Mouse (Mus musculus) lung, embryonic 16.5 days (tissue): ENCODE measurements around the gene Grik3. TPM values are rescaled to one million over a fixed set of nuclear protein-coding genes. Genes with fewer than 3 reads are reported as not detected.

Source experiments
- ATAC-seq: fragments of 200-750 bp; cut with Nextera tagmentation; 2 replicates; pipeline ENCODE4 v1.8.0; 2017; ENCODE audit warnings: low read depth, mild to moderate bottlenecking, moderate library complexity
- H3K27ac ChIP-seq: fragments of 300-500 bp; sonication (generic); 2 replicates; pipeline ENCODE4 v1.5.1; 2014; ENCODE audit warnings: mild to moderate bottlenecking, control low read depth, low read length
- H3K27me3 ChIP-seq: fragments of 300-500 bp; sonication (generic); 2 replicates; pipeline ENCODE4 v1.6.1; 2014; ENCODE audit warnings: low read depth, low read length, mixed read lengths; ENCODE audit not compliant: control insufficient read depth, insufficient read depth
- H3K36me3 ChIP-seq: fragments of 300-500 bp; sonication (generic); 2 replicates; pipeline ENCODE4 v1.6.1; 2014; ENCODE audit warnings: low read length; ENCODE audit not compliant: control insufficient read depth, insufficient read depth
- H3K4me1 ChIP-seq: fragments of 300-500 bp; sonication (generic); replicated peaks from 2 replicates; pipeline ENCODE4 v1.6.1; 2014; ENCODE audit warnings: low read length, mixed read lengths; ENCODE audit not compliant: control insufficient read depth, insufficient read depth
- H3K4me2 ChIP-seq: fragments of 300-500 bp; sonication (generic); 2 replicates; pipeline ENCODE4 v1.6.1; 2014; ENCODE audit warnings: low read depth, low read length, control low read depth
- H3K4me3 ChIP-seq: fragments of 300-500 bp; sonication (generic); 2 replicates; pipeline ENCODE4 v1.5.1; 2014; ENCODE audit warnings: mild to moderate bottlenecking, low read length, control low read depth
- H3K9ac ChIP-seq: fragments of 300-500 bp; sonication (generic); 2 replicates; pipeline ENCODE4 v1.6.1; 2014; ENCODE audit warnings: low read length, control low read depth
- H3K9me3 ChIP-seq: fragments of 300-500 bp; sonication (generic); 2 replicates; pipeline ENCODE4 v1.6.1; 2016; ENCODE audit warnings: low read length; ENCODE audit not compliant: control insufficient read depth
- WGBS: fragments of 180-500 bp; shearing (Covaris S2); extraction: QIAGEN DNeasy Blood & Tissue Kit; methylation state at CpG from one replicate; pipeline ENCODE4 v1.1.7; 2014; 5-methylcytosine and 5-hydroxymethylcytosine counted together
- polyA plus RNA-seq: library from polyadenylated mRNA; unstranded; fragments of >200 nt; fragmentation: Nextera tagmentation; extraction: Ambion mirVana; gene quantifications from 2 replicates; pipeline ENCODE4 v1.2.1, GENCODE M21; 2015

Grik3 gene
- polyA plus RNA-seq, 1 experiment from 2014 or later: not detected

- H3K36me3 ChIP-seq: no peaks in the 10 kb centered on the region
- H3K4me1 ChIP-seq: no peaks in the 10 kb centered on the region
- no peak overlapping the region for H3K4me3 ChIP-seq
- 48% methylated on average over 8 of the region's 8 CpGs for WGBS
- no peak overlapping the region for H3K27ac ChIP-seq
- no peak overlapping the region for H3K4me2 ChIP-seq
- no peaks in the 10 kb centered on the region for H3K9me3 ChIP-seq
- H3K9ac ChIP-seq: no peak overlapping the region
- peaks cover 6% of the 10 kb centered on the region; the same call in 1 of the 2 replicates for H3K27me3 ChIP-seq
- ATAC-seq: no peak
These were observed 209.8 kb downstream of the Grik3 start for GRCm38 (mm10) chr4:125700331-125700730.

DNA sequence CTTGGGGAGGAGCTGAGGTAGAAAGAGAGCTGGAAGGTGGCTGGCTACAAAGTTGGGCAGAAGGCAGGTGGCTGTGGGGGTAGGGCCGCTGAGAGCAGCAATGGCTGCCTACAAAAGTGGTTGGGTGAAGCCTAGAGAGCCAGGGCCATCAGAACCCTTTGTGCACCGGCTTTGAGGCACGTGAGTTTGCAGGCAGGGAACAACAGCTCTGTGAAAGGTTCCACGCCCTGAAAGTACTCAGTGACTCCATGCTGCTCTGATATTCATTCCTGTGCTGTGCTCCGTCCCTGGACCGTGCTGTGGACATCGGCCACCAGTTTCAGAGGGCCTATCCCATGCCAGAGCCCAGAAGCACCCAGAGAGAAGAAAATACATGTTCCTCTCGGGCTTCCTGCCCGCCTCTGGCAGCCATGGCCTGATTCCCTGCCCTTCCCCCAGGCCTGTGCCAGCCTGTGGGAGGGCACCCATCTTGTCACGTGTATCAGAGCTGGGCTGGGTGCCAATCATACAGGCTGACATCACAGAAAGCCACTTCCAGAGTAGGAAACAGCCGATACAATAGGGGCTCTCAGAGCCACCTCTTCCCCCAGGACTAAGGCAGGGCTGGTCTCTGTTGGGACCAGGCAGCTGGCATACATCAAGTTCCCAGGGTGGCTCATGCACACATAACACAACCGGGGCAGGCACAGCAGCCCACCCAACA lies 212.3 kb downstream of the Grik3 start:
- H3K4me3 ChIP-seq: no peak overlapping the region
- H3K27ac ChIP-seq: no peak overlapping the region
- no peaks in the 10 kb centered on the region for H3K27me3 ChIP-seq
- no peaks in the 10 kb centered on the region for H3K4me1 ChIP-seq
- 62% methylated on average over 12 of the region's 12 CpGs for WGBS
- H3K9me3 ChIP-seq: no peaks in the 10 kb centered on the region
- ATAC-seq: peak; percentile 67
- no peak overlapping the region for H3K4me2 ChIP-seq
- no peaks in the 10 kb centered on the region for H3K36me3 ChIP-seq
- no peak overlapping the region for H3K9ac ChIP-seq

DNA sequence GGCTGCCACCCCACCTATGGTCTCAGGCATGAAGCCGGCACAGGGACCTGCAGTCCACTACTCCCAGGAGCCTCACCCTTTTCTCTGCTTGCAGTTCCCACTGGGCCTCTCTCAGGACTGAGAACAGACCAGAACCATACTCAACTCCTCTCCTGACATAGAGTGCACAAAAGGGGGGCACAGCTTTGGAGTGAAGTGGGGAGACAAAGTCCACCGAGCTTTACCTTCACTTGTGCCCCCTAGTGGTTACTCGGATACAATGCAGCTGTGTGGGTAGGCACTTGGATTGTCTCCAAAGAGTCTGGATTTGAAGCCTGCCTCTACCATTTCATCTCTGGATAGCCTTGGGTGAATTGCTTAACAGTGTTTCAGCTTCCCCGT lies 212.8 kb downstream of the Grik3 start:
- no peak overlapping the region for H3K4me2 ChIP-seq
- no peaks in the 10 kb centered on the region for H3K27me3 ChIP-seq
- no peak overlapping the region for H3K4me3 ChIP-seq
- no peaks in the 10 kb centered on the region for H3K36me3 ChIP-seq
- no peaks in the 10 kb centered on the region for H3K9me3 ChIP-seq
- H3K27ac ChIP-seq: no peak overlapping the region
- ATAC-seq: no peak
- 36% methylated on average over 4 of the region's 4 CpGs for WGBS
- no peaks in the 10 kb centered on the region for H3K4me1 ChIP-seq
- H3K9ac ChIP-seq: no peak overlapping the region

DNA sequence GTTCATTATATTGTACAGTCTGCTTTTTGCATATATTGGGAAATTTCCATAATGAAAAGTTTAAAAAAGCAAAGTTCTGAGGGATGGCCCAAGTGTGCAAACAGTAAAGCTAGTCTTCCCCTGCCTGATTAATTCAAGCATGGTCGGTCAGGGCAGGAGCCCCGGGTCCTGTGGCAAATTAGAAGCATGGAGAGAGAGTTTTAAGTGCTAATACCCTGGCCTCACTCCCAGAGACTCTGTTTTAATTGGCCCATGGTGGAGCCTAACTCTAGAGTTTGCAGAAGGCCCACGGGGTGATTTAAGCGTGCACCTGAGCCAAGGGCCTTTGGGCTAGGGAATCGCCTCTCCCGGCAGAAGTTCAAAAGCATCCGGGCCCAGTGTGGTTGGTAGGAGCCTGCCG lies 215.2 kb downstream of the Grik3 start:
- no peak overlapping the region for H3K4me2 ChIP-seq
- H3K4me1 ChIP-seq: no peaks in the 10 kb centered on the region
- H3K27ac ChIP-seq: no peak overlapping the region
- H3K36me3 ChIP-seq: no peaks in the 10 kb centered on the region
- ATAC-seq: no peak
- no peak overlapping the region for H3K9ac ChIP-seq
- WGBS: 74% methylated on average over 8 of the region's 8 CpGs
- no peaks in the 10 kb centered on the region for H3K9me3 ChIP-seq
- H3K4me3 ChIP-seq: no peak overlapping the region
- H3K27me3 ChIP-seq: no peaks in the 10 kb centered on the region

- H3K4me1 ChIP-seq: no peaks in the 10 kb centered on the region
- no peaks in the 10 kb centered on the region for H3K9me3 ChIP-seq
- H3K27me3 ChIP-seq: no peaks in the 10 kb centered on the region
- no peak overlapping the region for H3K4me2 ChIP-seq
- ATAC-seq: no peak
- no peak overlapping the region for H3K27ac ChIP-seq
- H3K9ac ChIP-seq: no peak overlapping the region
- 67% methylated on average over 10 of the region's 10 CpGs for WGBS
- H3K4me3 ChIP-seq: no peak overlapping the region
- H3K36me3 ChIP-seq: no peaks in the 10 kb centered on the region
These were observed 219.2 kb downstream of the Grik3 start for GRCm38 (mm10) chr4:125709716-125710115.

DNA sequence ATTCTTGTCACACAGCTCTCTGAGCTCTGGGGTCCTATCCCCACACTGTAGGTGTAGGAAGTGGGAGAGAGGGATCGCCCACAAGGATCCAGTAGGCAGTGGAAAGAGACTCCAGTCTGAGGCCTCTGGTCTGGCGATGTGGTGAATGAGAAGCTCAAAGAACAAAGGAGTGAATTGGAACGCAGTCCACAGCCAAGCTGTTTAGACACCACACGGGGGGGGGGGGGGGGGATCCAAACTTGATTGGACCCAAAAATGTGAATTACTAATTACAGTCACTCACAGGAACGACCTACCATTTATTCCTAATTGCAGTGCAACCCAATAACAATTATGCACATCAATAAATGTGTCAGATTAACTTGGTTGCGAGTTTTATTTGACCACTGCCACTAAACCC lies 227.4 kb downstream of the Grik3 start:
- H3K4me1 ChIP-seq: no peaks in the 10 kb centered on the region

GRCm38 (mm10) chr4:125718429-125719140 lies 228.1 kb downstream of the Grik3 start:
- Histone ChIP-seq H3K36me3 (no peaks in the 10 kb centered on the region), H3K4me2 (no peak overlapping the region), H3K9me3 (no peaks in the 10 kb centered on the region), H3K27ac (no peak overlapping the region), H3K27me3 (no peaks in the 10 kb centered on the region), H3K9ac (no peak overlapping the region), H3K4me3 (no peak overlapping the region), H3K4me1 (no peaks in the 10 kb centered on the region)
- ATAC-seq: no peak
- 27% methylated on average over 18 of the region's 18 CpGs for WGBS

More for the DNA sequence above, 227.4 kb downstream of the Grik3 start:
- ATAC-seq: no peak
- Histone ChIP-seq H3K4me3 (no peak overlapping the region), H3K36me3 (no peaks in the 10 kb centered on the region), H3K4me2 (no peak overlapping the region), H3K27me3 (no peaks in the 10 kb centered on the region), H3K9me3 (no peaks in the 10 kb centered on the region), H3K9ac (no peak overlapping the region), H3K27ac (no peak overlapping the region)
- WGBS: 64% methylated on average over 6 of the region's 6 CpGs

DNA sequence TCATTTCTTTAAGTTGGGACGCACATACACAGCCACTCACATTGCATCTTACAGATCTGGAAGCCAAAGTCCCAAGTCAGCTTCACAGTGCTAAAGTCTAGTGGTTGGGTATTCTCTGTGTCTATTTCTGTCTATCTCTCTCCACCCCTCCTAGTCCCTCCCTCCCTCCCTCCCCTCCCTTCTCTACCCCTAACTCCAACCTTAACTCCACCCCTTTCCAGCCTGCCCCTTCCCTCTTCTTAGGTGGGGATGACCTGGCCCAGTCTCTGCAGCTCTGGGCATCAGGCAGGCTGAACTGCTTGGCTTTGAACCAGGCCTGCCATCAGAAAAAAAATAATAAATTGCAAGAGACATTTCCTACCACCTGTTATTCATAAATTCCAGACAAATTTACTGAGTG lies 235.7 kb downstream of the Grik3 start:
- Histone ChIP-seq H3K9ac (no peak overlapping the region), H3K9me3 (no peaks in the 10 kb centered on the region), H3K4me3 (no peak overlapping the region), H3K4me1 (no peaks in the 10 kb centered on the region), H3K36me3 (no peaks in the 10 kb centered on the region), H3K27ac (no peak overlapping the region), H3K4me2 (no peak overlapping the region), H3K27me3 (peaks cover 33% of the 10 kb centered on the region)
- WGBS: 84% methylated on average over 1 of the region's 1 CpGs
- ATAC-seq: no peak

DNA sequence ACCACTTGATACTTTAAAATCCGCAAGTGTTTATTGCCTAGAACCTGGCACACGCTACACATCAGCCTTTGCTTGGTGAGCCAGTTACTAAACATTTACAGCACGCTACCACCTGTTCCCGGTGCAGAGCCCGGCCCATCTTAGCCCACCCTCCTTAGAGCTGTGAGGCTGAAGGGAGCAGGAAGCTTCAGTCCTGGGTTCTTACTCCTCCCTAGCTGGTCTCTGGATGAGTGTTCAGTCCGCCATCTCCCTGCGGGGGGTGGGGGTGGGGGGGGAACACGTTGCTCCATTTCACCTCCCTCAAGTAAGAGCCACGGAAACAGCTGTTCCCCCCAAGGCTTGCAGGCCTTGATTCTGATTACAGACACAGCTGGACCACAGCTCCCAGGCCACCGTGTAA lies 236.5 kb downstream of the Grik3 start:
- Histone ChIP-seq H3K4me3 (no peak overlapping the region), H3K36me3 (no peaks in the 10 kb centered on the region), H3K27me3 (peaks cover 33% of the 10 kb centered on the region), H3K9me3 (no peaks in the 10 kb centered on the region), H3K27ac (no peak overlapping the region), H3K4me1 (no peaks in the 10 kb centered on the region), H3K4me2 (no peak overlapping the region), H3K9ac (no peak overlapping the region)
- ATAC-seq: no peak
- 36% methylated on average over 10 of the region's 10 CpGs for WGBS
